Mouse (Mus musculus) urinary bladder, postnatal 14 days (tissue): Measurements from ENCODE around the gene Sdk2.

Experiments
- DNase-seq: peaks from one replicate; pipeline ENCODE4 v3.0.0; 2021; ENCODE audit warnings: low spot score

Sdk2 gene

DNA sequence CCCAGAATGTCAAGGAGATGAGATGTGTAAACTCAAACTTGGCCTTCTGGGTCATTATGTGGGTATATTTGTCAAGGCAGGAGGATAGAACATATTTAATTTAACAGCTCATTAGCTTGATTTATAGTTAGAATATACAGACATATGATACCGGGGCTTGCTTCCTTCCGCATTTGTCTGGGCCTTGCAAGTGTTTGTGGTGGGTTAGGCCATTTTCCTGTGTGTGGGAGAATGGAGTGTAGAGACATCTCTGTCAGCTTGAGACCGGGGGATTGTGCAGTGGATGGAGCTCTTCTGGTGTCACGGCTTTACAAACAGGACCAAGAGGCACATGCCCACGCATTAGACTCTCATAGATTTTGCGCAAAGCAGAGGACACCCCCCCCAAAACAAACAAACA is 235.2 kb downstream of the Sdk2 start:
- DNase-seq, result no peak

DNA sequence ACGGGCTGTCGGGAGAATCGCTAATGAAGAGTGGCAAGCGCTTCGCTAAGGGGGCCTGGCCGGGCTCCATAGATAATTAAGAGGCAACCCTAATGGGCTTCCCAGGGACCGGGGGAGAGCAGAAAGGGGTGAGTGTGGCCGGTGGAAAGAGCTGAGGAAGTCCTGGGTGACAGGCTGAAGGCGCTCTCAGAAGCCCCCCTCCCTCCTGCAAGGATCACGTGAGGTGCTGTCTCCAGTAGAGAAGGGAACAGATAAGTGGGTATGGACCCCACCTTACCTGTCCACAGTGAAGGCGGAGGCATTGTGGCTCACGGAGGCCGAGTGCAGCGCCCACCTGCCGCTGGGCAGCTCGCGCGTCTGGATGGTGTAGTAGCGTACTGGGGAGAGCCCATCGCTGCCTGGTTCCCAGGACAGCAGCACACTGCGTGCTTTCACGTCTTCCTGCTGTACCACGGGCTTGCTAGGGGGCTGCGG is 238.7 kb downstream of the Sdk2 start:
- DNase-seq, result no peak

DNA sequence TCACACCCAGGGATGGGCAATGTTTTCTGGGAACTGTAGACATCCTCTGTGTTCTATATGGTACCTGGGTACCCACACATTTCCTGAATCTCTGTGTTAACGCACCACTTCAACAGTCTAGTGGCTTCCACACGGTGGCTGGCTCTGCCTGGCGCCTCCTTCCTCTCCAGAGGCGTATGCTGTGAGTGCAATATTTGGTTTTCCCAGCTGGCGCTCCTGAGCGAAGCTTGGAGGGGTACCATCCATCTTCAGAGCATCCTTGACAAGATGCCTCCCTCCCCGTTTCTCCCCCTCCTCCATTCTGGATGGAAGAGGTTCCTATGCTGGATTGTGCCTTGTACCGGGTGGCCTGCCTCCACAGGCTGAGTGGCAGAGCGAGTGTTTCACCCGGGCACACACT is 246.8 kb downstream of the Sdk2 start:
- DNase-seq, result no peak

DNA sequence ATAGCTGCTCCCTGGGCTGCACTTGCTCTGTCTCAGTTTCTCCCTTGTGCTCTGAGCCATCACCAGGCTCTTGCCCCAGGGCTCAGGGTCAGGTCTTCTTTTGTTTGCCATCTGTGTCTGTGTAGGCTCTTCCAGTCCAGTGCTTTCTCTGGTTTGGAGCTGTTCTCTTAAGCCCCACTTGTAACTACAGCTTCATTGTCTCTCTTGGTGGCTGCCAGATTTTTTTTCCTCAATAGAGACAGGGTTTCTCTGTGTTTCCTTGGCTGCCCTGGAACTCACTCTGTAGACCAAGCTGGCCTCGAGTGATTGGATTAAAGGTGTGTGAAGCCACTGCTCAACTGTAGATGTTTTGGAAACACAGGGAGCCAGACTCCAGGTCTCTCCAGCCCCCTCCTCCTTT is 247.8 kb downstream of the Sdk2 start:
- DNase-seq, result no peak

DNA sequence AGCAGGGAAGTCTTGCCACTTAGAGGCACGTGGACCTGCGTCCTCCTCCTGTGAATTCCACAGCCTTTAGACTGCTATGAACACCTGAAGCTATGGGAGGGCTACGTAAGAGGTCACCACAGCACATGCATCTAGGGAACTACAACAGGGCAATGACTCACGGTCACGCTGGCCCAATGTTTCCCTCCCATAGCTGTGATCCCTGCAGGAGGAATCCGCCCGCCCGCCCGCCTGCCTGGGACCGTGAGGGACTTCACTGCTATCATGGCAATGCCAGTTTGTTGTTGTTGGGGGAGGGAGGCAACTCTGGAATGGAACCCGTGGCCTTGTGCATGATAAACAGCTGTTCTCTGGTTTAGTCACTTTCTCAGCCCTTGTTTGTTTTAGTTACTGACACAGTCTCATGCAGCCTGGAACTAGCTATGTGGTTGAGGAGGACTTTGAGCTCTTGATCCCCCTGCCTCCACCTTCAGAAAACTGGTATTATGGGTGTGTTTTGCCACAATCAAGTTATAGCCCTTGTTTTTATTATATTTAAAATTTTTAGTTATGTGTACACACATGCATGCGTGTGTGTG is 249.8 kb downstream of the Sdk2 start:
- DNase-seq, result no peak

DNA sequence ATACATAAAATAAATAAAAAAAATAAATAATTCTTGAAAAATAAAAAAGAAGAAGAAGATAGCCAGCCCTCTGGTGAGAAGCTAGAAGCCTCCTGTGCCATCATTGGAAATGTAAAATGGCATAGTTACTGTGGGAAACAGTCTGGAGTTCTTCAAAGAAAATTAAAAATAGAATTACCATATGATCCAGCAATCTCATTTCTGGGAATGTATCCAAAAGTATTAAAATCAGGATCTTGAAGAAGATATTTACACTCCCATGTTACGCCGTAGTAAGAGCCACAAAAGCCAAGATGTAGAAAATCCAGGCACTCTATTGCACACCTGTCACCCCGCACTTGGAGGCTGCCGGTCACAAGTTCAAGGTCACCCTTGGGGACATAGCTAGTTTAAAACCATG is 250.4 kb downstream of the Sdk2 start:
- no peak for DNase-seq

- no peak for DNase-seq
Observed at GRCm38 (mm10) chr11:113811546-113812339, 255.1 kb downstream of the Sdk2 start.

GRCm38 (mm10) chr11:113810638-113811545 is 256.0 kb downstream of the Sdk2 start:
- DNase-seq, result peak; percentile 86

GRCm38 (mm10) chr11:113807086-113807485 is 259.8 kb downstream of the Sdk2 start:
- DNase-seq, result no peak

DNA sequence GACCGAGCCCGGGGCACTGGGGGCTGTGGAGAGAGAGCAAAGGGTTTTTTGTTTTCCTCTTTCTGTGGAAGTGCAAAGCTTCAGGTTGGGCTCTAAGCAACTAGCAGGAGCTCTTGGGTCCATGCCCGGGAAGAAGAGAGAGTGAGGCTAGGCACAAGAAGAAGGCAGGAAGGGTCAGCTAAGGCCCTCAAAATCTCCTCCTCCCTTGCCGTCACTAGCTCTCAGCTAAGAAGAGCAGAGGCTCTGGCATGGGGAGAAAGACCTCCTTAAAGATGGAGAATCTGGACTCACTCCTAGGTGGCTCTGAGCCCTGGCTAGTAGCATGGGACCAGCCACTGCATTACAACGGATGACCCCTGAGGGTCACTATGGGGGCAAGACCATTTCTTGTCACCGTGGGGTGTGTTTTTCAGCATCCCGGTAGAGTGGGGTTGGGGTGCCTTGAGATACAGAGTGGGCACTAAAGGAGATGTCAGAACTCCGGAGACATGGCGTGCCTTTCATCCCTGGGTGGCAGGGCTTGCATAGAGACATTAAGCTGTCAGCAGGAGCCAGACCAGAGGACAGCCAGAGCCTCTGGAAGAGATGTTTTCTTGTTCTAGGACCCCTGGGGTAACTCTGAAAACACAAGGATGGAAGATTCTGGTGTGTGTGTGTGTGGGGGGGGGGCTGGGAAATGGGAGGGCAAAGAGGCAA is 260.3 kb downstream of the Sdk2 start:
- DNase-seq, result peak; percentile 32

DNA sequence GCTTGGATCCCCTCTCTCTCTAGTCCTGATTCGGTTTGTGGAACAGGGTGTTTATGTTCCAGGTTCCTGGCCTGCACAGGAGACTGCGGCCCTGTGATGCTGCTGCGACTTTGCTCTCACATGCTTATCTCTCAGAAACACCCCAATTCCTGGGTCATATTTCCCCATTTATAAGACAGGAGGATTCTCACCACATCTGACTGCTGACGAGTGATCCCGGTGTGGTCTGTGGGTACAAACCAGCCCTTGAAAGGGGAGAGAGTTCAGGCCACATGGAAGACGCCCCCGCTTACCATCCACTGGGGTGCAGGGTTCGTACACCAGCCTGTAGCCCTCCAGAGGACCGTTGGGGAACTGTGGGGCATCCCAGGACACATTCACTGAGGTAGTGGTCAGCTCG is 260.9 kb downstream of the Sdk2 start:
- DNase-seq, result no peak

- no peak for DNase-seq
Observed at GRCm38 (mm10) chr11:113803321-113803941, 263.4 kb downstream of the Sdk2 start.

DNA sequence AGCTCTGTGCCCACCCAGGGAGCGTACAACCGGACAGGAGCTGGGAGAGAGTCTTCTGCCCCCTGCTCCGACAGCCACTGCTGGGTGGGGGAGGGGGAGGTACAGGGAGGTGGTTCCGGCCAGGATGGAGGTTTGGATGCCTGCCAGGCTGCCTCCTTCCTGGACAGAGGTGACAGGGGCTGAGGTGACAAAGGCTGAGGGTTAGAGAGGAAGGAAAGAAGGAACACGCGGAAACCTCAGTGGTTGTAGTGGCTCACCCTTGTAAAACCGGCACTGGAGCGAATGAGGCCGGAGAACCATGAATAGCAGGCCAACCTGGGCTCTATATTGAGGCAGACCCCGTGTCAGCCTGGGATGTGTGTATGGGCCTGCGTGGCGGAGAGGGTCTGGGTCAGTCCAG is 264.4 kb downstream of the Sdk2 start:
- no peak for DNase-seq

DNA sequence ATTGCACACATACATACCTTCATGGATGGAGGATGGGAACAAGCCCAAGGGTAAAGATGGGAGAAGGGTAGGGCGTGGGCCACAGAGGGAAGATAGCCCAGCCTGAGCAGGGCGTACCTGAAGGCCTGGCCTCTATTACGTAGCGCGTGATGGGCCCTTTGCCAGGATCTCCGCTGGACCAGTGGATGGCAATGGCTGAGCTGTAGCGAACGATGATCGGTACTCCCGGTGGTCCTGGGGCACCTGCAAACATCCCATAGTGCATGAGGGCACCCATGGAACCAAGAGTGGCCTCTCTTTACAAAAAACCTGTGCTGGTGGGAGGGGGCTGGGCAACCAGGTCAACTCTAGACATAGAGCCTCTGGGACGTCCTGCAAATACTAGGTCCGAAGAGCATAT is 266.8 kb downstream of the Sdk2 start:
- no peak for DNase-seq

- DNase-seq, result no peak
Observed at GRCm38 (mm10) chr11:113799041-113799447, 267.8 kb downstream of the Sdk2 start.

GRCm38 (mm10) chr11:113798011-113798410 is 268.8 kb downstream of the Sdk2 start:
- DNase-seq, result no peak

DNA sequence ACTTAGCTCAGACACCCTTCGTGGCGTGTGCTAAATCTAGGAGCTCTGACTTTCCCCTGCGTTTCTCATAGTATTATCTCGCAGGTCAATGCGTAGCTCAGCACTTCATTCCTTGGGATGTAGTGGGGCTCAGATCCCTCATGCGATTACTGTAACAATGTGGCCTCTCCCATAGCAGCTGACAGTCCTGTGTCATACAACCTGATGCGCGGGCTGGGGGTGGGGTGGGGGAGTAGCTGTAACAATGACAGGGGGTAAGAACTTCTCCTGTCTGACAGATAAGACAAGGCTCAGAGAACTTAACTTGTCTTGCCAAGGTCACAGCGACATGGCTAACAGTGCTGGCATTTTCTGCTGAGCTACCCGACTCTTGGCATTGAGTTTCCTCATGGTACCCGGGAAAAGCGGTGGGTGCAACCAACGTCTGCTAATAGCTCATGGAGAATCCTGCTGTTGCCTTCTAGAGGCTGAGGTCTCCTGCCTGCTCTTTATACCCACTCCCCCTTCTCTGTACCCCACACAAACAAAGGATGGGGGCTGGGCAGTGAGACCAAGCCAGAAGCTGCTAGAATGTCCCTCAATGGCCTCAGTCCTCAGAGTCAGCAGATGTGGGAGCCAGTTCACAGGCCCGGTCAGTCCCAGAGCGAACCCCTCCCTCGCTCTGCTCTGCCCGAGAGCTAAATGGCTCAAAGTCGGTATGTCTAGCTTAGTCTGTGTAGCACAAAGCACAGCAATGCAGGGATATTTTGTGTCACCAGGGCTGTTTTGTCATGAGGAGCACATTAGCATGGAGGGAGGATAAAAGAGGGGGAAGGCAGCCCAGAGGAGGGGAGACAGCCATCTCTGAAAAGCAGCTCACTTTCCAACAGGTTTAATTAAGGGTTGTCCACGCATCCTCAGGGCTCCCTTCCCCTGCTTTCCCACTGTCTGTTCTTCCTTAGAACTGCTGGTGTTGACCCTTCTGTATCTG is 269.5 kb downstream of the Sdk2 start:
- no peak for DNase-seq

DNA sequence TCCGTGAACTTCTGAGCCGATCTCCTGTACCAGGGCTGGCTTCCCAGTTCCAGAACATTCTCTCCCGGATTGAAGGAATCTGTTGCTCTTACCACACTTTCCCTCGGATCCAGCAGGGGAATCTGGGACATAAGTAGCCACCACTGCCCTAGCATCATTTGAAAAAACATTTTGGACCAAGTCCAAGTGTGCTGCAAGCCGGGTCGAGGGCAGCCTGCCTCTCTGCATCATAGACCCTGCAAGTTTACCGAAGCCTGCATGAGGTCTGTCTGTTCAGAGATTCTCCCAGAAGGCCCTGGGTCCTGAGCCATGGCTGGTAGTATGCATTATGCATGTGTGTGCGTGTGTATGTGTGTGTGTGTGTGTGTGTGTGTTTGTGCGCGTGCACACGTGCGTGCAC is 271.0 kb downstream of the Sdk2 start:
- DNase-seq, result no peak

GRCm38 (mm10) chr11:113791357-113792215 is 275.3 kb downstream of the Sdk2 start:
- no peak for DNase-seq
